Mouse (Mus musculus) cerebellum, postnatal 10 days (tissue): ENCODE results near the gene Gm13696.
A peak's percentile ranks its signal among the peaks of the same experiment; 100 is the strongest.
"Not testable (repeated sequence)": the region's sequence is repeated elsewhere in the genome, so short reads cannot be mapped to it uniquely, and the experiment has no call there.

Source experiments
- DNase-seq, 2 experiments: peaks; one replicate each; pipeline ENCODE4 v3.0.0; 2021; ENCODE audit warnings: mixed read lengths in 2 of 2

The Gm13696 gene

GRCm38 (mm10) chr2:83972823-83973222, at the start of gene Gm13696:
Gm13696 (plus strand) TSS chr2:83973123.
- DNase-seq = not testable (repeated sequence)

- no peak for DNase-seq
Observed at GRCm38 (mm10) chr2:83929478-83930088, 43.3 kb upstream of the Gm13696 start.

- peak; percentile 77 to 83 for DNase-seq
Observed at GRCm38 (mm10) chr2:83940931-83941361, 32.0 kb upstream of the Gm13696 start, which contains the start of gene Zswim2. Zswim2 (minus strand) TSS chr2:83941228.

- DNase-seq = no peak
Observed at GRCm38 (mm10) chr2:83941378-83941777, 31.5 kb upstream of the Gm13696 start.

GRCm38 (mm10) chr2:83941792-83942191, 31.1 kb upstream of the Gm13696 start:
- DNase-seq = no peak

- not testable (repeated sequence) for DNase-seq
Observed at GRCm38 (mm10) chr2:83955393-83955792, 17.5 kb upstream of the Gm13696 start, which contains the start of gene Gm13698. Gm13698 (plus strand) TSS chr2:83955693.

- not testable (repeated sequence) for DNase-seq
Observed at GRCm38 (mm10) chr2:83961203-83961602, 11.7 kb upstream of the Gm13696 start, which contains the start of gene Gm13693. Gm13693 (plus strand) TSS chr2:83961503.

GRCm38 (mm10) chr2:83967013-83967412, 5.9 kb upstream of the Gm13696 start, which contains the start of gene Gm13695:
Gm13695 (plus strand) TSS chr2:83967313.
- DNase-seq = not testable (repeated sequence)

- not testable (repeated sequence) for DNase-seq
Observed at GRCm38 (mm10) chr2:83978633-83979032, 5.7 kb downstream of the Gm13696 start, which contains the start of gene Gm13694. Gm13694 (plus strand) TSS chr2:83978933.

- DNase-seq = not testable (repeated sequence)
Observed at GRCm38 (mm10) chr2:83984443-83984842, 11.5 kb downstream of the Gm13696 start, which contains the start of gene Gm13697. Gm13697 (plus strand) TSS chr2:83984743.

GRCm38 (mm10) chr2:83990253-83990652, 17.3 kb downstream of the Gm13696 start, which contains the start of gene Gm13691:
Gm13691 (plus strand) TSS chr2:83990553.
- DNase-seq = not testable (repeated sequence)

GRCm38 (mm10) chr2:83993639-83994255, 20.8 kb downstream of the Gm13696 start:
- not testable (repeated sequence) for DNase-seq

- DNase-seq = not testable (repeated sequence)
Observed at GRCm38 (mm10) chr2:83994526-83994925, 21.6 kb downstream of the Gm13696 start.

GRCm38 (mm10) chr2:84008913-84009312, 36.0 kb downstream of the Gm13696 start:
- DNase-seq = peak; percentile 70 to 77

GRCm38 (mm10) chr2:84009818-84010217, 36.9 kb downstream of the Gm13696 start:
- DNase-seq = no peak

- no peak for DNase-seq
Observed at GRCm38 (mm10) chr2:84014572-84014971, 41.6 kb downstream of the Gm13696 start.

GRCm38 (mm10) chr2:84016291-84016690, 43.4 kb downstream of the Gm13696 start:
- not testable (repeated sequence) for DNase-seq

GRCm38 (mm10) chr2:84018330-84018729, 45.4 kb downstream of the Gm13696 start:
- DNase-seq = peak in 1 of 2 experiments; percentile 9

GRCm38 (mm10) chr2:84019519-84020305, 46.8 kb downstream of the Gm13696 start:
- no peak for DNase-seq

GRCm38 (mm10) chr2:84021930-84022329, 49.0 kb downstream of the Gm13696 start:
- DNase-seq = no peak

GRCm38 (mm10) chr2:84022905-84023304, 50.0 kb downstream of the Gm13696 start:
- DNase-seq = no peak

GRCm38 (mm10) chr2:84023319-84023718, 50.4 kb downstream of the Gm13696 start:
- DNase-seq = no peak
